Mouse (Mus musculus): ENCODE results near the gene Olfr723.
"Not testable (repeated sequence)": the region's sequence is repeated elsewhere in the genome, so short reads cannot be mapped to it uniquely, and the experiment has no call there.

The Olfr723 gene

DNA sequence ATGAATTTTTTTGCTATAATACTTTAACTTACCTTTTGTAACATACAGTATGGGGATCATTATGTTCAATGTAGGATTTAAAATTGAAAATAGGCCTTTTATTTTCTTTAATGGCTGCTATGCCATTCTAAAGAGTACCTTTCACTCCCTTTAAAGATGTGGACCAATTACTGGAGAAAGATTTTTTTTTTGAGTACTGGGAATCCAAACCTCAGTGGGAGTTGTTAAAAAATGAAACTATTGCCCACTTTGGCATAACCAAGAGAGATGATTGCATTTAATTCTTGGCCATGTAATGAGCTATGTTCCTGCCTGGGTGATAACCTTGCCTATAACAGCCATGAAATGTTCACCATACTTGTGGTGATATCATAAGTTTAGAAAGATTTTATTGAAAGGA is at the start of gene Olfr723:
Gene Olfr723 (minus strand): TSS at position 101 of the 400 bp plus-strand sequence.
- not testable (repeated sequence) for DNase-seq (ENCODE audit: extremely low read depth, low read depth, low spot score)

DNA sequence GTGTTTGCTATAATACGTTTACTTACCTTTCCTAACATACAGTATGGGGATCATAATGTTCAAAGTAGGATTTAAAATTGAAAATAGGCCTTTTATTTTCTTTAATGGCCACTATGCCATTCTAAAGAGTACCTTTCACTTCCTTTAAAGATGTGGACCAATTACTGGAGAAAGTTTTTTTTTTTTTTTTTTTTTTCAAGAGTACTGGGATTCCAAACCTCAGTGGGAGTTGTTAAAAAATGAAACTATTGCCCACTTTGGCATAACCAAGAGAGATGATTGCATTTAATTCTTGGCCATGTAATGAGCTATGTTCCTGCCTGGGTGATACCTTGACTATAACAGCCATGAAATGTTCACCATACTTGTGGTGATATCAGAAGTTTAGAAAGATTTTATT is 31.6 kb upstream of the Olfr723 start, which contains the start of gene Olfr724:
Gene Olfr724 (minus strand): TSS at position 101 of the 400 bp plus-strand sequence.
- not testable (repeated sequence) for DNase-seq (ENCODE audit: extremely low read depth, low read depth, low spot score)

DNA sequence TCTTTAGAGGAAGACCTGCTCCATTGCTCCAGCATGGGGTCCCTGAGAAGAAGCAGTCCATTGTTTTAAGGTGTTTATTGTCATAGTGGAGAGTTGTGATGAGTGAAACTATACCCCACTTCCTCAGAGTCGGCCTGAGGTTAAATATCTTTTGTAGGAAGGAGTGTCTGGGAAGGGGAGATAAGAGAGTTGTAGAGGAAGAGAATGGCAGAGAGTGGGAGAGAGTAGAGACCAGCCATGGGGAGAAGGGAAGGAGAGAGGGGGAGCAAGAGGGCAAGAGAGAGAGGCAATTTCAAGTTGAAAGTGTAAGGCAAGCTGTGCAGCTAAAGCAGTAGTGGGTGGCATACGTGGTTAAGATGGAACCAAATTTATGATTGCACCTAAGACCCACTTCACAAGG is 24.3 kb upstream of the Olfr723 start:
- no peak for DNase-seq (ENCODE audit: extremely low read depth, low read depth, low spot score)

DNA sequence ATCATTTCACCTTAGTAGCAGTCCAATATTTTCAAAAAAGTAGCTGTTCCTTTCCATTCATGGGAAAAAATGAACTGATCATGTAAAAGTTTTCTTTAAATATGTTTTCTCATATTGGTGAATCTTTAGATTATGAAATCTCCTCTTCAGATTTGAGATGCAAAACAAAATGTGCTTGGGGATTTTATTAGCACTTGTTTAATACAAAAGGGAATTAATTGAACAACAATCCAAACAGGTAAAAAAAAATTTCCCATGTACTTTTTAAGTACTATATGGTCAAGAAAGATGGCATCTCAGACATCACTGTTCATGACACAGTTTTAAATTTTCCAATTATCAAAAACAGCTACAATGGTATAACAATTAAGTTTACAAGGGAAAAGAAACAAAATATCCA is 29.7 kb downstream of the Olfr723 start, which contains the start of gene Olfr722:
Gene Olfr722 (minus strand): TSS at position 101 of the 400 bp plus-strand sequence.
- no peak for DNase-seq (ENCODE audit: extremely low read depth, low read depth, low spot score)
